Mouse (Mus musculus) C2C12 (cell line): ENCODE results near the gene Elf1.

Source experiments
- CTCF ChIP-seq: IDR thresholded peaks from one replicate; pipeline ENCODE4 v1.5.1; 2011; ENCODE audit not compliant: control insufficient read depth, insufficient read depth, insufficient read length
- MAX ChIP-seq: IDR thresholded peaks from one replicate; pipeline ENCODE4 v1.6.1; 2011; ENCODE audit warnings: mild to moderate bottlenecking, control low read depth
- MYOD1 ChIP-seq: IDR thresholded peaks from one replicate; pipeline ENCODE4 v1.6.1; 2011; ENCODE audit warnings: low read depth; ENCODE audit not compliant: control insufficient read depth, insufficient read length
- MYOG ChIP-seq: IDR thresholded peaks from one replicate; pipeline ENCODE4 v1.6.1; 2011; ENCODE audit not compliant: control insufficient read depth, insufficient read length; ENCODE audit errors: extremely low read depth

DNA sequence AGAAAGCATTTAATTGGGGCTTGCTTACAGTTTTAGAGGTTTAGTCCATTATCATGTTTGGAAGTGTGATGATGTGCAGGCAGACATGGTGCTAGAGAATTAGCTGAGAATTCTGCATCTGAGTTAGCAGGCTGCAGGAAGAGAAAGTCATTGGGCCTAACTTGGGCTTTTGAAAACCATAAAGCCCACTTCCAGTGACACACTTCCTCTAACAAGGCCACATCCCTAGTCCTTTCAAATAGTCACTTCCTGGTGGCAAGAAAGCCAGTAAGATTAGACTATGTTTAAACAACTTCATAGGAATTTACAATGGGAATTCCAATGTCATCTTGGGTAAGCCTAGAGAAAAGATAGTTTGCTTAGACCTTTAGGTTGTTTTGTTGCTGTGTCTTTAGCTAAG lies 60.6 kb downstream of the Elf1 start:
- TF ChIP-seq CTCF (no peak), MAX (no peak), MYOD1 (no peak), MYOG (no peak)
